Mouse (Mus musculus) small intestine, adult 2 months (tissue): ENCODE measurements at regions not wholly inside any gene's neighbourhood (a gene's known extent, or its start where the extent isn't known, plus 50 kb on each side); places are given as distances from the start of the nearest gene placed in this dataset.

ENCODE experiments used
- CTCF ChIP-seq: fragments of 200-500 bp; IDR thresholded peaks from 2 replicates; pipeline ENCODE4 v1.5.1; 2012; ENCODE audit warnings: low read depth, mild to moderate bottlenecking, control low read depth, inconsistent platforms, low read length, moderate library complexity, mixed read lengths; ENCODE audit not compliant: insufficient replicate concordance, insufficient read length; ENCODE audit errors: extremely low read depth
- POLR2A ChIP-seq: fragments of 200-500 bp; IDR thresholded peaks from 2 replicates; pipeline ENCODE4 v1.6.1; 2012; ENCODE audit warnings: low read depth, mild to moderate bottlenecking, control low read depth, inconsistent platforms, low read length, moderate library complexity

GRCm38 (mm10) chr8:87078260-87078659 is 193.2 kb upstream of the N4bp1 start:
- TF ChIP-seq CTCF (no peak), POLR2A (no peak)
